Mouse (Mus musculus): ENCODE measurements around the gene Fbxl8.

Gene Fbxl8

DNA sequence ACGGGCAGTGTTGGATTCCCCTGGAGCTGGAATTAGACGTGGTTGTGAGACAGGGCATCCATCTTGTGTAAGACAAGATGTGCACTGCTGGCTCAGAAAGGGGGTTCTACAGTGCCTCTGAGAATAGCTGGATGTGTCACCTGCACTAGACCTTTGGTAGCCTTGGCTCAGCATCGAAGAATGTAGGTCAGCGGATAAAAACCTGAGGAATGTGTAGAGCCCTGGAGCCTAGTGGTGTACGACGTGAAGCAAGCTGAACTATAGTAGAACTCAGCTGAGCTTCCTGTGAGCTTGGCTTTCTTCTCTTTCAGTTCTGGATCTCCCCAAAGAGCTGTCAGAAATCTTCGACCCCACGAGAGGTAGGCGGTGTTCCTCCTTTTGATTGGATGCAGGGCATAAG is 39.4 kb downstream of the Fbxl8 start:
- no peak for DNase-seq (ENCODE audit: low spot score in 2 of 2)

DNA sequence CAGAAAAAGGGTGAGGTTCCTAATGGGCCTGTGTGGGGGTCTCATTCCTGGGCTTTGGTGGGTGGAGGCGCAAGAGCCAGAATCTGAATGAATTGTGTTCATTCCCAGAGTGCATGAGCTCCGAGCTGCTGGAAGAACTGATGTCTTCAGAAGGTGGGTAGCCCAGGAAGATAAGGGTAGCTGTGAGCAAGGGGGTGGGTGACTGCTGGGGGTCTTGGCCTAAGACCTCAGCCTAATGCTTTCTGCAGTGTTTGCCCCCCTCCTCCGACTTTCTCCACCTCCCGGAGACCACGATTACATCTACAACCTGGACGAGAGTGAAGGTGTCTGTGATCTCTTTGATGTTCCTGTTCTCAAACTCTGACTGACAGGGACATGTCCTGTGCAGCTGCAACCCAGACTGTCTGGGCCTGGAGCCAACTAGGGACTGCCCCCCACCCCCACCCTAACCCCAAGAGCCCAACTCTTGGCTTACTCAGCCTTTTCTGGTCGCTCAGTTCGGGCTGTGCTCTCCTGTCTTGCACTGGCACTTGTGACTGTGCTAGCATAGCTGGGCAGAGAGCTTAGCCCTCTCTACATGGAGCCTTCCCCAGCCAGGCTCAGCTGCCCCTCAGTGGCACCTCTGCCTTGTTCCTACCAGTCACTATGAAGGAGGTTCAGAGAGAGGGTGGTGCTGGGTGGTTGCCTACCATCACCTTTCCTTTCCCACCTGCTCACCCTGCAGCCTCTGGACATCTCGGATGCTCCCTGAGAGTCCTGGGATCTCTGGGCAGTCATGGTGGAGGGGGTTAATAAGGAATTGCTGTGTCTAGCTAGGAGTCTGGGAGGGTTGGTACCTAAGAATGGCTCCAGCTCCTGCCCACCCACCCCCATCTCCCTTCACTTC is 40.1 kb downstream of the Fbxl8 start:
- DNase-seq (ENCODE audit: low spot score in 2 of 2): peak in 1 of 2 experiments; percentile 23

DNA sequence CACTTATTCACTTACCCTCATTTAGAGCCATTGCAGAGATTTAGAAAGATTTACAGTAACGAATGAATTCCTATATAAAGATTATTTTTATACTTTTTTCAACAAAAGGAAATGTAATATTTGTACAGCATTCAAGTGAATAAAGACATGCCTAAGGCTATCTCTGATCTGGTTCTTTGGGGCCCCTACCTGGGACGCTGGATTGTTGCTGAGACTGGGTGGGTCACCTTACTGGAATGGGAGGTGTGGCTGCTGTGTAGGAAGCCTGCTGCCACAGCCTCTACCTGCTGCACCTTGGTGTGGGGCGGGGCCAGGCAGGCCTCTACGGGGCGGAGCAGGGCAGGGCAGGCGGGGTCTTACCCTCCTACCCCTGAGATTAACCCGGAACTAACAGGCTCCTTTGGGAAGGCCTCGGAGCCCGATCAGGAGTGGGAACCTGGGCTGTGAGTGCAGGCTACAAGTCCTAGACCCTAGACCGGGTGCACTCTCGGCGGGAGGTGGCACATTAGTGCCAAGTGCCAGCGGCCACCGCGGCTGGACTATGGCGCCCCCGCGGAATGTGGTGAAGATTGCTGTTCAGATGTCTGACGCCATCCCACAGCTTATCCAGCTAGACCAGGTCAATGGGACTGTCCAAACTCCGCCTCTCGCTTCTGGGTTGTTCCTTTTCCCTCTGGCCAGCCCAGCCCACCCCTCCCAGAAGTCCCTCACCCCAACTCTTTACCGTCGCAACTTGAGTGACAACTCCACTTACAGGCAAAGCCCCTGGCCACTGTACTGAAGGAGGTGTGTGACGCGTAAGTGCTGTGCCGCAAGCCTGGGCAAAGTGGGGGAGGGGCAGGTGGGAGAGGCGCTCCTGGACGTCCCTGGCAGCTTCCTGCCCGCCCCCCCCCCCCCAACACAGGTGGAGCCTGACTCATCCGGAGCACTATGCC is 41.0 kb downstream of the Fbxl8 start, which contains the start of gene Elmo3:
Gene Elmo3 (plus strand): TSS at position 391 of the 935 bp plus-strand sequence.
- DNase-seq (ENCODE audit: low spot score in 2 of 2): peak; percentile 60 to 64

DNA sequence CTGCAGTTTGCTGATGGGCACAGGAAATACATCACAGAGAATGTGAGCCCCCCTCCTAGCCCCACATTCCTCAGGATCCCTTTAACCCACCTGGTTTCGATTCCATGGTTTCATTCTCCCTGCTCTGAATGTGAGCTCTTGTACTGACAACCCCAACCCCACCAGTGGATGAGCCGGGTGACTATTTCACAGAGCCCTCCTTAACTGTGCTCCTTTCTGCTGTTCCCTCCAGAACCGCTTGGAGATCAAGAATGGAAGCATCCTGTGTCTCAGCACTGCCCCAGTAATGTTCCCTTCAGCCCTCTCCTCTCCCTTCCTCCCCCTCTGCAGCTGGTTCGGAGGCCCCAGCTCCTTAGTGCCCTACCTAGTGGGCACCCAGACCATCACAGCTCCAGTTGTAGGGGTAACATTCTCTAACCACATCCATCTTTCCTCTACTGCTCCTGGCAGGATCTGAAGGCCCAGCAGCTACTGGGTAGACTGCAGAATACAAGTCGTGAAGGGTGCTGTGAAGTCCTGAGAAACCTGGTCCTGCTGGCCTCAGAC is 41.8 kb downstream of the Fbxl8 start:
- no peak for DNase-seq (ENCODE audit: low spot score in 2 of 2)

DNA sequence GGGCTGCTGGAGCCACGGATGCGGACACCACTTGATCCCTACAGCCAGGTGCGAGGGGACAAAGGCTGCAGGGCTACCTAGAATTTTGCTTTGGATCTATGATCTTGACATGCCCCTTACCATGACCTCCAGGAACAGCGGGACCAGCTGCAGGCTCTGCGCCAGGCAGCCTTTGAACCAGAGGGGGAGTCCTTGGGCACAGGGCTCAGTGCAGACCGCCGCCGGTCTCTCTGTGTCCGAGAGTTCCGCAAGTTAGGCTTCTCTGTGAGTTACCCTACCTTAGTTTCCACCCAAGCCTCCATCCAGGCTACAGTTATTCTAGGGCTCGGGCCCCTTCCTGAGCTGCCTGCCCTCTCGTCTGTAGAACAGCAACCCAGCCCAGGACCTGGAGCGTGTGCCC is 43.2 kb downstream of the Fbxl8 start:
- DNase-seq (ENCODE audit: low spot score in 2 of 2): no peak

DNA sequence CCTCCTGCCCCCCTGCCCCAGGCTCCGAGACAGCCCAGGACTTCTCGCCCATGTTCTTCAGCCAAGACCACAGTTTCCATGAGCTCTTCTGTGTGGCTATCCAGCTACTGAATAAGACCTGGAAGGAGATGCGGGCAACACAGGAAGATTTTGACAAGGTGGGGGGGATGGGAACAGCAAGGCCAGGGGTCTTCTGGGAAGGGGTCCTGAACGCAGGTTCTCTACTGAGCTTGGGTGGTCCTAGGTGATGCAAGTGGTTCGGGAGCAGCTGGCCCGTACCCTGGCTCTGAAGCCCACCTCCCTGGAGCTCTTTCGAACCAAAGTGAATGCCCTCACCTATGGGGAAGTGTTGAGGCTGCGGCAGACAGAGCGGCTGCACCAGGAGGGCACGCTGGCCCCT is 44.0 kb downstream of the Fbxl8 start:
- no peak for DNase-seq (ENCODE audit: low spot score in 2 of 2)

DNA sequence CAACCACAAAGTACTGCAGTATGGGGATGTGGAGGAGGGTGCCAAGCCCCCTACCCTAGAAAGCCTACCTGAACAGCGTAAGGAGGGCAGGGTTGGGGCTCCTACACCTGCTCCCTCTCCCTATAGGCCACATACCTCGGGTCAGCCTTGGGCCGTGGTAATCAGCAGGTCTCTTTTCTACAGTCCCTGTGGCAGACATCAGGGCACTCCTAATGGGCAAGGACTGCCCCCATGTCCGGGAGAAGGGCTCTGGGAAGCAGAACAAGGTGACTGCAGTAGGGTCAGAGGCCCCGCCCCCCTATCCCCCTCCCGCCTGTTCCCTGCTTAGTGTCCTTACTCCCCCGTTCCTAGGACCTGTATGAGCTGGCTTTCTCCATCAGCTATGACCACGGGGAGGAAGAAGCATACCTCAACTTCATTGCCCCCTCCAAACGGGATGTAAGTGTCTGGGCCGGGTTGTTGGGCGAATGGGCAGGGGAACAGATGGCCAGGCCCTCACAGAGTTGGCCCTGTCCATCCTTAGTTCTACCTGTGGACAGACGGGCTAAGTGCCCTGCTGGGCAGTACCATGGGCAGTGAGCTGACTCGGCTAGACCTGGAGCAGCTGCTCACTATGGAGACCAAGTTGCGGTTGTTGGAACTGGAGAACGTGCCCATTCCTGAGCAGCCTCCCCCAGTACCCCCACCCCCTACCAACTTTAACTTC is 44.8 kb downstream of the Fbxl8 start:
- DNase-seq (ENCODE audit: low spot score in 2 of 2): no peak

DNA sequence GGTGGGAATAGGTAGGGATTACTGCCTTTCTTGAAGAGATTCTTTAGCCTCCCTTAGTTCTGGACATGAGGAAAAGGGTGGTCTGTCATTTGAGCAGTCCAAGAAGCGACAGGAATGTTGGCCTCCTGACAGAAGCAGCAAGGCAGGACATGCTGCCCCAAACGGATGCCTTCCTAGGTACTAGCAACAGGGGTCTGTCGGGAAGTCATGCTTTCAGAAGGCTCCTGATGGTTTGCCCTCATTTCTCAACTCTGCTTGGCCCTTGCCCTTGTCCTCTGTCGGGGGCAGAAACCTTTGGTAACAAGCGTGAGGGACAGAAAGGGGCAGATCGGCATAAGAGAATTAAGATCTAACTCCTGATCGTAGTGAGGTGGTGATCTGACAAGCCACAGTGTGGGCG is 45.7 kb downstream of the Fbxl8 start:
- DNase-seq (ENCODE audit: low spot score in 2 of 2): no peak

DNA sequence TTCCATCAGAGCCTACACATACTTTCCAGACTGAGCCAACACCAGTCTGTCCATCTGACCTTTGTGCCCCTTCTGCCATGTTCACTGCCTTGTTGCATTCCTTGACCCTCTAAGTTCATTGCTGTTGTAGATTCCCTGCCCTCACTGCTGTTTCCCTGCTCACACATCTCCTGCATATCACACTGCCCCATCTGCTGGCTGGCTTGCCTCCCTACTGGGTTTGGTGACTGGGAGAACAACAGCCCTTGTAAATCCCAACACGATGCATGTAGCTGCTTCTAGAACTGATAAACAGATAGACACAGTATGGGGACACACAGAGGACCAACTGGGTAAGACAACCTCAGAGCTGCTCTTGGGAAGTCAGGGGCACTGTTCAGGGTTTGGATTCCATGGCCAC is 47.3 kb downstream of the Fbxl8 start:
- DNase-seq (ENCODE audit: low spot score in 2 of 2): no peak

DNA sequence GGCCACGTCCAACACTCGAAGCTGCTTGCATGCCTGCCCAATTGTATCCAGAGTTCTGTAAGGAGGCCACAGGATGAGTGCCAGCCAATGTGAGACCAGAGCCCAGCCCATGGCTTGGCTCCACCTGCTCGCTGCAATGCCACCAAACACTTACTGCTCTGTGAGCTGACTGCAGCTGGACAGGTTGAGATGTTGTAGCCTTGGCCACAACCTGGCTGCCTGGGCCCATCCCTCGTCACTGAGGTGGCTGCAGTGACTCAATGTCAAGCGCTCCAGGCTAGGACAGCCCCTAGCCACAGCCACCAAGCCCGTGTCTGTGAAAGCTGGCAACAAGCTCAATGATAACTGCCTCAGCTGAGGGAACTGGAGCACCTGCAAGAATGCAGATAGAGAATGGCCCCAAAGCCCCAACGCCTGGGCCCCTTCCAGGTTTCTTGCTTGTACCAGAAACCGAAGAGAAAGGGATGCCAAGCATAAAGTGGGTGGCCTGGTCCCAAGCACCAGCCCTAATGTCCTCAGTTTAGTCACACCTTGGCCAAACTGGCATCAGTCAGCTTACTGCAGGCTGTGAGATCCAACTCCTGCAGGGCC is 48.5 kb downstream of the Fbxl8 start:
- no peak for DNase-seq (ENCODE audit: low spot score in 2 of 2)

DNA sequence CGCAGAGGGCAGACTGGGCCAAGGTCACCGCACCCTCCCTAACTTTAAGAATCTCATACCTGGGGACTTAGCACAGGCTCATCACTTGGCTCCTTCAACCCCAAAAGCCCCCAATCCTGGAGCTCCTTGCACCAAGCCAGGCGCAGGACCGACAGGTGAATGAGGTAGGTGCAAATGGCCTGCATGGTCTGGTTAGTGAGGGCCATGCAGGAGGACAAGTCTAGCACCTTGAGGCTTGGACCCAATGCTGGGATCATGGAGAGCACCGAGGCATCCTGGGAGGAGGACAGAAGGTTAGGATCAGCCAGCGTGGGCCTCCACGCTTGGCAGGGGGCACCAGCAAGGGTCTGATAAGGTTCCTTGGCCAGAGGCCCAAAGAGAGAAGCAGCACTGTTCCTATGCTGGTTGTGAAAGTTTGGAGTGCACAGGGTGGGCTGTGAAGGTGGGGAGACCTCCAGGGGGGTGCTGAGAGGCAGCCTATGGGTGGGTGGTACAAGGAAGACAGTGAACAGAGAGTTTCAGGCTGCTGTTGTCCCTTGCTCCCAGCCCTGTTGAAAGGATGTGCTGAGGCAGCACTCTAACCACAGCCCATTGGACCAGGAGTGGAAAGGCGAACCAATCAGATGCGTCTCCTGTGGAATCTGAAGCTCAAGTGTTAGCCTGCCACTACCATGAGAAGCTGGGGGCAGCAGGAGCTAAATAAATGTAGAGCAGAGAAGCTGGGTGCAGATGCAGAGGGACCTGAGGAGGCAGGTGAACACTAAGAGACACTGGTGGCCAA is 49.4 kb downstream of the Fbxl8 start:
- DNase-seq (ENCODE audit: low spot score in 2 of 2): no peak

DNA sequence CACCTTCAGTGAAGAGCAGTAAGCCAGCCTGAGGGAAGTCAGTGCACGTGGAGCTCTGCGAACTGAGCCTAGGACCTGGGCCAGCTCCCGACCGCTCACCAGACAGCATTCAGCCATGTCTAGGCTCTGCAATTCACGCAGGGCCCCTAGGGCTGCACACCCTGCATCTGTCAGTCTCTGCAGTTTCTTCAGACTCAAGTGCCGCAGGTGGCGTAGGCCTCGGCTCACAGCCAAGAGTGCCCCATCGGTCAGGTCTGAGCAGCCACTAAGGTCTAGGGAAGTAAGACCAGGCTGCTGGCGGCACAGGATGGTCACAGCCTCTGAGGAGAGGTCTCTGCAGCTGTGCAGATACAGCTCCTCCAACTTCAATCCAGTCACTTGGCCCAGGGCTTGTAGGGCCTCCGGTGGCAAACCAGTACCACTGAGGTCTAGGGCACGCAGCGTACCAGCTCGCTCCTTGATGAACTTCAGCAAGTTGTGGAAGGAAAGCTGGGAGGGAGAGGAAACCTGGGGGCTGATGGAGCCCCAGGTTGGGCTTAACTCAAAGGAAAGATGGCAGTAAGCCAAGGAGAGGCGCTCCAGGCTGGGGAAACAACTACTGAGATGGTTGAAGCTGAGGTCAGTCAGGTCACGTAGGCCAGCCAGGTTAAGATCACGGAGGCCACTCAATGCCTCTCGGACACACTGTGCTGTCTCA is 50.8 kb downstream of the Fbxl8 start:
- DNase-seq (ENCODE audit: low spot score in 2 of 2): no peak

DNA sequence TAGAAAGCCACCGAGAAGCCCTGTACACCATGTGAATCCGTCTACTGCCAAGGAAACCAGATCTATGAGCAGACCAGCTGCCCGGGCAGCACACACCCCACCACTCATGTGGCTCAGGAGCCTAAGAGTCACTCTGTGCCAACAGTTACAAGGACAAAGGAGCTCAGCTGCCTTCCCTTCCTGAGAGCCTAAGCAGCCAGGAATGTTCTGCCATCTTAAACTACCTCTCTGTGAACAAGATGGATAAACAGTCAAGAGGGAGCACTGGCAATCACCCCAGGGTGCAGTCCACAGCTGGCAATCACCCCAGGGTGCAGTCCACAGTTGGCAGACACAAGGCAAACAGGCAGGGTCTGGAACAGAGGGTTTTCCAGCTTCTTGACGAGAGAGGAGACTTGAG is 53.5 kb downstream of the Fbxl8 start:
- DNase-seq (ENCODE audit: low spot score in 2 of 2): no peak

DNA sequence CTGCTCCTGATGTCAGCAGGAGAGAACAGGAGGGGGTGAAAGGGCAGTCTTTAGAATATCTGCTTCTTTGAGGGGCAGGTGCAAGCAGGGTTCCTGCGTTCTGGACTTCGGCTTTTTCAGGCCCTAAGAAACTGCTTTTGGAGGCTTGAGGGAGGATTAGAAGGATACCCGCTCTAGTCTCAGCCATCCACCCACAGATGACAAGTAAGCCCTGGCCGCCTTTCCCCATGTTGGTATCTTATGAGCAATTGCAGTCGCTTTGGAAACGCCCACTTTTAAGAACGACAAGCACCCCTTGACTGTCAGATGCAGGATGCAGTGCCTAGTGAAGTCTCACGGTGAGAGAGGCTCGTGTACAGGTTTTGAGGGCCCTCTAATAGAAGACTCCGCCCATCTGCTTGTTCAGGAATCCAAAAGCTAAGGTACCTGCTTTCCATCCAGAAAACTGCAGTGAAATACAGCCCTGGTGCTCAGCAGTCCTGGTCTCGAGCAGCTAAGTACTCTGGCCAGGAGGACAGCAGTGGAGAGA is 54.3 kb downstream of the Fbxl8 start:
- DNase-seq (ENCODE audit: low spot score in 2 of 2): no peak

Measured in right cerebral cortex, adult 2 months (tissue).